Mouse (Mus musculus) ovary, postnatal 10 days (tissue): ENCODE data around the gene Ddi2.
"Not testable (repeated sequence)": the region's sequence is repeated elsewhere in the genome, so short reads cannot be mapped to it uniquely, and the experiment has no call there.

Experiments
- DNase-seq: peaks from one replicate; pipeline ENCODE4 v3.0.0; 2022; ENCODE audit warnings: low spot score

Ddi2 gene

DNA sequence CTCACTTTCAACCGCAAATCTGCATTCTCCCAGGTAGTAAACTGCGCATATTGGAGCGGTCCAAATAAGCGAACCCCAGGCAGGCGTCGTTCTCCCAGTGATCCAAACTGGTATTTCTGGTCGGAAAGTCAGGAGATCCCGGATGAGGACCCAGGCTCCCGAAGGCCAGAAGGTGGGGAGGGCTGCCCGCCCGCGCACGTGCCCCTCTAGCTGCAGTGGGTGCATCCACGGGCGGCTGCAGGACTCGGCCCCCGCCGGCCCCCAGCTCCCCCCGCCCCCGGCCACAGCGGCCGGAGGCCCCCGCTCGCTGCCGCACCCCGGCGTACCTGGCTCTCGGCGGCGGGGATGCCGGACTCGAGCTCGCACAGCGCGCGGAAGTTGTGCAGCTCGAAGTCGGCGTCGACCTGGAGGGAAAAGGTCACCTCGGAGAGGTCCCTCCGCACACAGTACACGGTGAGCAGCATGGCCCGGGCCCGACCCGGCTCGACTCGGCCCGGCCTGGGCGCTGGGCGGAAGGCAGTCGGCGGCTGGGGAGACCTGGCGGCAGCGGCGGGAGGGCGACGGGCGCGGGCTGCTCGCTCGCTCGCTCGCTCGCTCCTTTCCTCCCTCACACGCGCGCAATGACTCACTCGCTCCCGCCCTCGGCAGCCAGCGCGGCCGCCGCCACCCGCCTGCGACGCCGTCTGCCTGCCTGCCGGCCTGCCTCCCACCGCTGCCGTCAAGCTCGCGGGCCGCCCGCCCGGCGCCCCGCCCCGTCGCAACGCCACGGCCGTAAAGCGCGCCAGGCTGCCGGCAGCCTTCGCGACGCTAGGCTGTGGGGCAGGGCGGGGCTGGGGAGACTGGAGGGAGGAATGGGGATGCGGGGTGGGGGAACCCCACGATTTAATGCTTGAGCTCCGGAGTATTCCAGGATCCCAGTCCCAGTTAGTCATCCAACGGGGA lies at the start of gene Ddi2:
Gene Ddi2, minus strand, starts transcription at position 689 of the 942 bp plus-strand sequence.
- DNase-seq, result peak; percentile 62

DNA sequence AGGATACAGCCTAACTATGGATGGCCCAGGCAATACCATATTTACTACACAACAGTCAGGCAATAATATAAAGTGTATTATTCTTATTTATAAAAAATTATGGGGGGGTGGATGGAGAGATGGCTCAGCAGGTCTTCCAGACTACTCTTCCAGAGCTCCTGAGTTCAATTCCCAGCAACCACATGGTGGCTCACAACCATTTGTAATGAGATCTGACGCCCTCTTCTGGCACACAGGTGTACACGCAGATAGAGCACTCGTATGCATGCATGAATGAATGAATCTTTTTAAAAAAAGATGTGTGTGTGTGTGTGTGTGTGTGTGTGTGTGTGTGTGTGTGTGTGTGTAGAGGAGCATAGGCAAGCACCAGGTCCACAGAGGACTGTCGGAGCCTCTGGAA lies 49.8 kb upstream of the Ddi2 start:
- DNase-seq, result not testable (repeated sequence)

DNA sequence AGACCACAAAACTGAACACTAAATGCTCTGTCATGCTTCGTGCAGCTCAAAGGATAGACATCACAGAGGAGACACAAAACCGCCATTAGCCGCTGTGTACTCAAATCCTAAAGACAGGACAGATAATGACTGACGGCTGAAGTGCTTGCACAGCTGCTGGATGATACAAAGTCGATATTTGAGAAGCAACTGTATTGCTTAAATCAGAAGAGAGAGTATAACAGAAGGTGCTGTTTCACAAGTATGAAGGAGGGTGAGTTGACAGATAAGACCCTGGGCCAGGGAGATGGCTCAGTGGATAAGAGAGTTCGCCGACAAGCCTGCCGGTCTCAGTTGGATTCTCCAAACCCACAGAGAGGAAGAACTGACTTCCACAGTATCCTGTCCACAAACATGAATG lies 48.6 kb upstream of the Ddi2 start:
- no peak for DNase-seq

DNA sequence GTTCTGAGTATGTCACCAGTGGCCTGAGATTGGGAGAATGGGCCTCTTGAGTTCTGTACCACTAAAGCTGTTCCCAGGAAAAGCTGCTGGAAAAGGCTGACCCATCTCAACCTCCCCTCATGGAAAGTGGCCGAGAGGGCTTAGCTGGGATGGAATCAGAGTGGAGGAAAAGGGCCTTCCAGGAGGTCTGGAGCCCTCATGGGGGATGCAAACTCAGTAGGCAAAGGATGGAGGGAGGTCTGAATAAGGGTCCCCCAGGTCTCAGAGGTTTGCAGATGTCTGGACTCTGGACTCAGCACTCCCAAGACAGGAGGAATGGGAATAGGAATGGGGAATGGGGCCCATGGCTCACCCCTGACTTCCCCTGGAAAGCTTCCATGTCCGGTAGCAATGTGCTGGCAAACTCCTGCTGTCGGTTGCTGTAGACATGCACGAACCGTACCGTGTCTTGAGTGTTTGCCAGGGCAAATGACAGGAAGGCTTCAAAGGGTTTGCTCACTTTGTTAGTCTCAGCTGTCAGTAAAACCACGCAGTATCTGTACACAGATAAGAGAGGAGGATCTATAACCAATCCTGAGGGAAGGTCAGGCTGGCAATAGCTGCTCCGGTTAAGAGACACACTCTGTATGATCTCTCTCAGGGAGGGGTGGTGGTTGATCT lies 46.4 kb upstream of the Ddi2 start:
- DNase-seq, result no peak

DNA sequence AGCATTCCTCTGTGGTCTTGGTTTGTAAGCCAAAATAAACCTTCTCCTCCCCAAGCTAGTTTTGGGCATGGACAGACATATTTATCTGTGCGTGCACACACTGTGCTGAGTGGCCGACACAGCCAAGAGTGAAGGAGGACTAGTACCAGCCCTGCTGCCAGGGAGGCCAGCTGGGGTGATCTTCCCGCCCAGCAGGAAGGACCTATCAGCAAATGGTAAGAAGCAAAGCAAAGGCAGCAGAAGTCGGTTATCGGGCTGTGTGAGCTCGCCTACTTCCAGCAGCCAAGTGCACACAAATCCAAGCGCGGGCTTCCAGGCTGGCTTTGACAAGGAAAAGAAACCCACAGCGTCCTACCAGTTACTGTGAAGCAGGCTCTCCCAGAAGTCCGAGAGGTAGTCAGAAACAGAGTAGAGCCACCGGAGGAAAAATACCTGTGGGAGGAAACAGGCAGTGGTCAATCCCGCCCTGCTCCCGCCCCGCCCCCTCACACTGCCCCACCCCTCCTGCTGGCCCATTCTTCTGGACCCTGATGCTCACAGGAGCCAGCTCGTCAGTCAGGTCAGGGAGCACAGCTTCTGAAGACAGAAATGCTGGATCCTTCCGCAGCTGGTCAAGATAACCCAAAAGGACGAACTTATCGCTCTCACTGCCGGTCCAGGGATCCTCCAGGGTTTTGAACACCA lies 44.3 kb upstream of the Ddi2 start:
- DNase-seq, result no peak

DNA sequence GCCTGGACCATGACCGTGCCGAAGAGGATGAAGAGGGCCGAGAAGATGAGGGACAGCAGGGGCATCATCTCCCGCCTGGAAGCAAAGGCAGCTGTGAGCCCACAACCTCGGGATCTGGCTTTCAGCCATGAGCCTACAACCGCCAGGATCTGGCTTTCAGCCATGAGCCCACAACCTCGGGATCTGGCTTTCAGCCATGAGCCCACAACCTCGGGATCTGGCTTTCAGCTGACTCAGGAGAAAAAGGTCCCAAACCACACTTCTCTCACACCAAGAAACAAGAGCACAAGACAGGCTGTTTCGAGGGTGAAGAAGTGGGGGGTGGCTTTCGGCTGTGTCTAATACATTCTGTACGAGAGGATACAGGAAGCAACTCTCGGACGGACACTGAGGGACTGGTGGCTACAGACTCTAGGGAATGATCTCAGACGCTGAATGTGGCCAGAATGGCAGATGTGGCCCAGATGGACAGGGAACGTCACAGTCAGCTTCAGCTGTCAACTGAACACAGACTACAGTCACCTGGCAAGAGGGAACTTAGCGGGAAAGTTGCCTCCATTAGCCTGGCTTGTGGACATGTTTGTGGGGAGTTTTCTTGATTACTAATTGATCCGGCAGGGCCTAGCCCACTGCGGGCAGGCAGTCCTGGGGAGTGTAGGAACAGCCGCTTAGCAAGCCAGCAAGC lies 43.6 kb upstream of the Ddi2 start:
- DNase-seq, result no peak

DNA sequence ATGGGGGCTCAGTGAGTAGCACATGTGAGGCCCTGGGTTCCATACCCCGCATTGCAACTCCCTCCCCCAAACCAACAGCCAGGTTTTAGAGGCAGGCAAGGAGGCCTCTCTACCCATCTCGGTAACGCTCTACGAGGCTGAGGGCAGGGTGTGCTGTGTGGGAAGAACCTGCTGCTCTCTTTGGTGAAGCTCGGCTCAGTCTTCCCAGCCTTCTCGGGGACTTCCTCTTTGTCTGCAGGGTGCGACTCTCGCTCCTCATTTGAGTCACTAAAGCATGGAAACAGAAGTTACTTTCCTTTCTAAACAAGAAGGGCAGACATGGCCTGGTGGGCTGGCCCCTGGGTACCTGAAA lies 43.1 kb upstream of the Ddi2 start:
- no peak for DNase-seq

DNA sequence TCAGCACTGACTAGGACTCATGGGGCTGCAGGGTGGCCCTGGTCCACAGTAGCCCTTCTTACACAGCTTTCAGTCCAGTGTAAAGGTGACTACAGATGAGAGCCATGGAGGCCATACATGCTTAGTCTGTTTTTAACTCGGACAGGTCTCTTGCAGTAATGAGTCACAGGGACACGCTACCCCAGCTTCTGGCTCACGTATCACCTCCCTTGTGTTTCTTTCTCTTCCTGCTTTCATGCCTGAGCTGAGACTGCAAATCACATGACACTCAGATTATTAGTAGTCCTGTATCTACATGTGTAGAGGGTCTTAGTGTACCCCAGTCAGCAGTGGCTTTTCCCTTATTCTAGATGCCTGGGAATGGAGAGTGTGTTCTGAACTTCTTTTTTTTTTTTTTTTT lies 41.8 kb upstream of the Ddi2 start:
- no peak for DNase-seq

DNA sequence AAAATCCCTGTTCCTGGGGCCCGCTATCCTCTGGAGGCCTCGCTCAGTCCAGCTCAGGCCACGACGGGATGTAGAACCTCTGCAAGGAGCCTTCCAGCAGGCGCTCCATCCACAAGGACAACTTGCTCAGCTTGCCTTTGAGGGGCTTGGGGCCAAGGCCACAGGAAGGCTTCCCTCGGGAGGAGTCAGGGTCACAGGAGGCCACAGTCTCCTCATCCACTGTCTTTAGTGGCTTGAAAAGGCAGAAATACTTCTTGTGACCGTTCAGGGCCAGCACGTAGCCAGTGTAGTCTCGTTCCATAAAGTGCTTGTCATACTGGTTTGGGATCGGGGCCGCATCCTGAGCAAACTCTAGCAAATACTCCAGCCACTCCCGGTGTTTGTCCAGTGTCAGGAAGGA lies 40.3 kb upstream of the Ddi2 start:
- DNase-seq, result no peak

DNA sequence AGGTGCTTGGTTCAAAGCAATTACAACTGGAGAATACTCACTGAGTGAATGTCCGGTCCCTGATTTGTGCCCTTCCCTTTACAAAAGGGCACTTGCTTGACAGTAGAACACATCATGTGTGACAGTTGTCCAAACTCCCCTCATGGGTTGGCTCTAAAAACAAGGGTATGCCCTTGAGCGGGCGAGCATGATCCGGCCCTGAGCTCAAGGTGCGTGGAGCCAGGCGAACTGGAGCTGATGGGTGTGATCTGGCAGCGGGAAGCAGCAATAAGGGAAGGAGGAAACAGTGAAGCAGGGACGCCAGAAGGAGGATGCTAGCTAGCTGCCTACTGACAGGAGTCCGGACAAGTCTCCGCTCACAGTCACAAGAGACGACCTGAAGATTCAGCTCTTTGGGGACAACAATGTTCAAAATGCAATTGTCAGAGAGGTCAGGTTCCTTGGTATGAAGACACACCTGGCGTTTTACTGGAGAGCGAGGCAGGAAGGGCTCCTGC lies 38.9 kb upstream of the Ddi2 start:
- DNase-seq, result no peak

DNA sequence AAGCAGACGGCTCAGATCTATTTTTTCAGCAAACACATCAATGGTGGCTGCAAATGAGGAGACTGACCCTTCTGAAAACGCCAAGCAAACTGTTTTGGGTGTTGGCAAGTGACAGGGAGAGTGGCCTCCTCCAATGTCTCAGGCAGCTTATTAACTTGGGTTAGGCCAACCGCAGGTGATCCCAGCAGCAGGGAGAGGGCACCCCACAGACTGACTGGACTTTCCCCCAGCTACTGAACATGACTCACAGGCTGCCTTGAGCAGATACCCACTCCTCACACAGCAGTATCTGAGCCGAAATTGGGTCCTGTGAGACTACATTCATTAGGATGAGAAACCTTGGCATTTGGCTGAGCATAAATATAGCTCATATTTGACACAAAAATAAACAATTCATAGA lies 37.7 kb upstream of the Ddi2 start:
- no peak for DNase-seq

DNA sequence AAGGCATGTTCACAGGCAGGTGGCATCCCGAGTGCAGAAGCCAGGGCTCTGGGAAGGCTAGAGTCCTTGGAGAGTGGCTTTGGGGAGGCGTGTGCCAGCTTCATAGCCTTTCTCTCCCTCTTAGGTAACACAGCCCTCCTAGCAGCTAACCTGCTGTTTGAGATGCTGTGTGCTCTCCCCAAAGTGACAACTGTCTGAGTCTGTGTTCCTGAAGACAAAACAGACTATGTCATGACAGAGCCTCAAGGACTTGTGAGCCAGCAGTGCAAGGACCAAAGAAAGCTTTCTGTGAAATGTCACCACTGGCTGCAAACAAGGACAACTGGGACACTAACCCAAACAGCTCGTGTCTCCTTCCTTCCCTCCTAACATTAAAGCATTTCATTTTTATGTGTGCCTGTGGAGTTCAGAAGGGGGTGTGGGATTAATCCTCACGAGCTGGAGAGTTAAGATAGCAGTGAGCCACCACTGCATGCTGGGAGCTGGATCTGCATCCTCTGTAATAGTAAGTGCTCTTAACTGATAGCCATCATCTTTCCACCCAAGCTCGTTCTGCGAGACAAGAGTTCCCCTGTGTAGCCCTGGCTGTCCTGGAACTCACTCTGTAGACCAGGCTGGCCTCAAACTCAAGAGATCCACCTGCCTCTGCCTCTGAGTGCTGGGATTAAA lies 35.8 kb upstream of the Ddi2 start:
- DNase-seq, result no peak

DNA sequence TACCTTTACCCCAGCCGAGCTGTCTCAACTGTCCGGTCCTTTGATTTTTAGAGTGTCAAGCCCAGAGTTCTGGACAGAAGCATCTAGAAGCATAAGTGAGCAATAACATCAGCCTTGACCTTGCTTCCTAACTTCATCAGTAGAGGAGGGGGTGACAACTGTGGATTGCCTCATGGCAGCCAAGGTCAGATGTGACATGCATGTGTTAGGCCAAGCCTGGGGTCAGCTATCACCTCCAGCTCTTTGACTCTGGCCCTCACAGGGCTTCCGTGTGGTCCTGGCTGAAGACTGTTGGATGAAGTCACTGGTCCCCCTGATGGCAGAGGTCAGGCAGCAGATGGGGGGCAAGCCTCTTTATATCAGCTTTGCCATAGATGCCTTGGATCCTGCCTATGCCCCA lies 33.9 kb upstream of the Ddi2 start:
- DNase-seq, result no peak

DNA sequence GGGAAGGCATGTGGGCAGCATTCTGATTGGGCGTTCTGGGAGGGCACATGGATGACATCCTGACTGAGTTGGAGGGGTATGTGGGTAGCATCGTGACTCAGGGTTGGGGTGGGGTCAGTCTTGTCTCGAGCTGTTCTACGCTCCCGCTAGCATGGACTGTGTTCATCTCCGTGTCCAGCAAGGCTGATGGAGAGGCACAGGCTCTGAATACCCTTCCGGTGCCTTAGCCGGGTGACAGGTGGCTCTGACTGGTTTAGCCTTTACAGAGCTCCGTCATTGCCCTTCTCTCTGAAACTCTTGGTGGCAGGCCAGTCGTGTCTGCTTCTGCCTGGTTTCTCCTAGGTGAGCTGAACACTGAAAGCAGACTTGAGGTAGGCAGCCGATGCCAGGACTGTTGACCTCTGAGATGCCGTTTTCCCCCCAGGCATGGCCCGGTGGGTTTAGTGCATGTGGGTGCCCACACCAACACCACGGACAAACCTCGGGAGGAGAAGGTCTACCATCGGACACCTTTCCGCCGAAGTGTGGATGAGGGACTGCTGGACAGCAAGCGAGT lies 32.2 kb upstream of the Ddi2 start:
- DNase-seq, result no peak

DNA sequence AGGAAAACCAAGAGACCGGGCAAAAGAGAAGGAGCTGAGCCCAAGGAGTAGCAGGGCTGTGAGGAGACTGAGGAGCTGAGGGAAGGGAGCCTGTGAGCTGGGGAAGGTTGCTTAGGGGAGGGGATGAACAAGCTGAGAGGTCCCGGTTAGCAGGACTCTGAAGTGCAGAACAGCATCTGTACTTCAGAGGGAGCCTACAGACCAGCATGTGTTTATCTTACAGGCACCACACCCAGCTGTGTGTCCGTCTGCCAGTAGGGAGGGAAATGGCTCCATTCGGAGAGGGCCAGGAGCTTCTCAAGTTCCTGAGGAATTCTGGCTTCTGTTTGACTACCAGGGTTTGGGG lies 28.8 kb upstream of the Ddi2 start:
- no peak for DNase-seq

DNA sequence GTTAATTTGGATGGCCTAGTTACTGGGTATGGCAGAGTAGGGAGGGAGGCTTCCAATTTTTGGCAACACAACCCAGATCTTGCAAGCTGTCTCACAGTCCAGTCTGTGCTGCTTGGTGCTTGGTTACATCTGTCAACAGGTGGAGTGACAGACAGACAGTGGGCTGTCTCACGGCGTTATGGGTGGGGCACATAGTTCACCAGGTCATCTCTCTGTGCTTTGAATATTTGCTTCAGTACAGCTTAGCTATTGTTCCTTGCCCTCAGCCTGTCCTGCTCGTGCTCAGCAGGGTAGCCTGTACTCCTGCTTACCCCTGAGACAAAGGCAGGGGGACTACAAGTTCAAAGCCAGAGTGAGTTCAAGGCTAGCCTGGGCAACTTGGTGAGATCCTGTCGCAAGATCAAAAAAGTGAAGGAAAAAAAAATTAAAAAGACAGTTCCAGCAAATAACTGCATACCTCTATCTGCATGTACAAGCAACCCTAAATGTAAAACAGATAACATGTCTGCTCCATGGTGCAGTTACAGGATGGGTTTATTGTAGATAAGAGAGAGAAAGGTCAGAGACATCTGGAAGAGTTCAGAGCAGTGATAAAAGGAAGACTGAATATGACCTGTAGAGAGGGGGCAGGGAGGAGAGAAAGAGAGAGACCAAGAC lies 28.3 kb upstream of the Ddi2 start:
- DNase-seq, result no peak

DNA sequence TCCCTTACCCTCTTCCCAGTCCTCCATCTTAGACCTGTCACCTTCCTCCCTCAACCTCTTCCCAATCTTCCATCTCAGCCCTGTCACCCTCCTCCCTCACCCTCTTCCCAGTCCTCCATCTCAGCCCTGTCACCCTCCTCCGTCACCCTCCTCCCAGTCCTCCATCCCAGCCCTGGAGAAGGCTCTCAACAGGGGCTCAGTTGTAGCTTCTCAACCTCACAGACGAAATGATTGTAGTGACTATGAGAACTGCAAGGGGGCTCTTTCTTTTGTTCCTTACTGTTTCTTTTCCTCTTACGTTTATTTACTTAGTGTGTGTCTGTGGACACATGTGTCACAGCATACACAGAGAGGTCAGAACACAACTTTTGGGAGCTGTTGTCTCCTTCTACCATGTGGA lies 27.6 kb upstream of the Ddi2 start:
- DNase-seq, result no peak

DNA sequence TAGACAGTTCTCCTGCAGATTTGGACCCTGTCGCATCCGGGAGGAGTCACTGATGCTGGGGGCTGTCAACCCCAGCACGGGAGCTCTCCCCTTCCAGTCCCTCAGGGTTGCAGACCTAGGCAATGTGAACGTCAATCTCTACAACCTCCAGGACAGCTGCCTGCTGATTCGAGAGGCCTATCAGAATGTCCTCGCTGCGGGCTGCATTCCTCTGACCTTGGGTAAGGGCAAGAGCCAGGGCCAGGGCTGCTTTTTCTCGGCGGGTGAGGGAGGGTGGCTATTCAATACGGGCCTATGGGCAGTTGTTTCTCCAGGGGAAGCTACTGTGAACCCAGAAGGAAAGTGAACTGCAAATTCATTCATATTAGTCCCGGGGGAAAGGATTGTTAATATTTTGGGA lies 26.3 kb upstream of the Ddi2 start:
- DNase-seq, result no peak

DNA sequence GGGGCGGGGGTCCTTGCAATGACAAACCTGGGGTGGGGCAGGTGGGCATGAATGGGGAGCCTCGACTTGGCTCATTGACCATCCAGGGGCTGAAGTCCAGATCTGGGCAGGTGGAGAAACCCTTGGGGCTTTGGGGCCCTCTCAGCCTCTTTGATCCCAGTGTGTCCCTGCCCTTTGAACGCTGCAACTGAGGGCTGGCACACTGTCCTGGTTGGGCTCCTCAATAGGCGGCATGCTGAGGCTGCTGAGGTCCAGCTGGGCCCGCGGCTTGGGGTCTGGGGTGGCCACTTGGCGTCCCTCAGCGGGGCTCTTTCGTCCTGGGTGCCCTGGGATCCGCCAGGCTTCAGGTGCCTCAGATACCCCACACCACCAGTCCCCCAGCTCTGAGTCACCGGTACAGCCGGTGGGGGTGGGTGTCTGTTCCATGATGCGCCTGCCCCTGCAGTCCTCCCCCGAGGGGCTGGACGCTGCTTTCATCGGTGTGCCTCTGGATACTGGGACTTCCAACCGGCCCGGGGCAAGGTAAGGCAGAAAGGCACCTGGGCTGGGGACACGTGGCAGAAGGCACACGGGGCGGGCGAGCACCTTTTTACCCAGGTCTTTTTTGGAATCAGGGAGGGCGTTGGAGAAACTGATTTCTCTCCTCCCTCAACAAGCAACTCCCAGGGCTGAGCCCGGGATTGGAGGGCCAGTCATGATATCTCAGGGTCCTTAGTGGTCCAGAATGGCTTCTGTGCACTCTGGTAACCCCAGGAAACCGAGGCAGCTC lies 23.5 kb upstream of the Ddi2 start, which contains the start of gene Agmat:
Gene Agmat, plus strand, starts transcription at position 95 of the 769 bp plus-strand sequence.
- DNase-seq, result no peak

DNA sequence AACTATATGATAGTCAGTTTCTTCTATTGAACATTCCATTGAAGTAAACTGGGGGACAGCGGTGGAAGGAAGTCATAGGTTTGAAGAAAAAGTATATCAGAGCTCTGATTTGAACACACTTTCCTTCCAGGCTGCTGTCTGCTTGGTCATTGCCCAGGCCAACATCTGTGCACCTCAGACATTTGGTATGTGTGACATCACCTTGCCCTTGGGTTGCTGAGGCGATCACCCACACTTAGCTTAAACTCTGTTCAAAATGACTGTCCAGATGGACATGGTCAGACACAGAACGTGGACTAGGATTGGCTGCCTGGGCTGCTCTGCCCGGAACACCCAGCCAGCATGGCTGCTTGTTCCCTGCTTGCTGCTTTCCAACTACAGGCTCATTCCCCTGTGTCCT lies 19.2 kb upstream of the Ddi2 start:
- DNase-seq, result no peak
